Mouse (Mus musculus) CH12.LX (cell line): ENCODE data around the gene Cers6.

Source experiments
- CTCF ChIP-seq, 2 experiments: IDR thresholded peaks in 1 of 2; conservative IDR thresholded peaks in 1 of 2; 2 replicates each; pipeline ENCODE4 v1.5.1; 2011 to 2012; ENCODE audit warnings: low read depth in 2 of 2, low read length in 2 of 2, improper control_type of control experiment in 1 of 2, inconsistent platforms in 1 of 2, mild to moderate bottlenecking in 1 of 2, moderate library complexity in 1 of 2
- EP300 ChIP-seq: IDR thresholded peaks from 2 replicates; pipeline ENCODE4 v1.6.1; 2011; ENCODE audit warnings: low read length, improper control_type of control experiment
- JUN ChIP-seq: IDR thresholded peaks from 2 replicates; pipeline ENCODE4 v1.6.1; 2011; ENCODE audit warnings: low read depth, mild to moderate bottlenecking, low read length, improper control_type of control experiment, moderate library complexity; ENCODE audit not compliant: insufficient read depth
- KAT2A ChIP-seq: IDR thresholded peaks from 2 replicates; pipeline ENCODE4 v1.6.1; 2012; ENCODE audit warnings: low read length, improper control_type of control experiment, inconsistent platforms; ENCODE audit not compliant: insufficient replicate concordance
- MAFK ChIP-seq: IDR thresholded peaks from 2 replicates; pipeline ENCODE4 v1.6.1; 2011; ENCODE audit warnings: low read length, improper control_type of control experiment; ENCODE audit not compliant: insufficient replicate concordance
- MAZ ChIP-seq: IDR thresholded peaks from 2 replicates; pipeline ENCODE4 v1.6.1; 2012; ENCODE audit warnings: low read depth, mild to moderate bottlenecking, inconsistent platforms, low read length, improper control_type of control experiment, moderate library complexity
- NELFE ChIP-seq: IDR thresholded peaks from 2 replicates; pipeline ENCODE4 v1.6.1; 2011; ENCODE audit warnings: low read depth, low read length, improper control_type of control experiment
- PAX5 ChIP-seq: IDR thresholded peaks from 2 replicates; pipeline ENCODE4 v1.6.1; 2012; ENCODE audit warnings: low read length, inconsistent platforms, mixed read lengths
- POLR2A ChIP-seq: IDR thresholded peaks from 2 replicates; pipeline ENCODE4 v1.6.1; 2011; ENCODE audit warnings: low read depth, mild to moderate bottlenecking, improper control_type of control experiment, low read length
- POLR2AphosphoS2 ChIP-seq: IDR thresholded peaks from 2 replicates; pipeline ENCODE4 v1.6.1; 2011; ENCODE audit warnings: low read depth, low read length, improper control_type of control experiment
- TCF12 ChIP-seq: IDR thresholded peaks from 2 replicates; pipeline ENCODE4 v1.6.1; 2014; ENCODE audit warnings: low read depth, mild to moderate bottlenecking, inconsistent platforms, low read length, improper control_type of control experiment
- UBTF ChIP-seq: IDR thresholded peaks from 2 replicates; pipeline ENCODE4 v1.6.1; 2012; ENCODE audit warnings: low read depth, mild to moderate bottlenecking, inconsistent platforms, low read length, improper control_type of control experiment, moderate library complexity
- ZMIZ1 ChIP-seq: IDR thresholded peaks from 2 replicates; pipeline ENCODE4 v1.6.1; 2012; ENCODE audit warnings: low read depth, mild to moderate bottlenecking, inconsistent platforms, low read length, improper control_type of control experiment

- TF ChIP-seq ZMIZ1 (no peak), MAZ (no peak), CTCF (conservative IDR thresholded peaks at IDR 0.05 in 1 of 2, IDR thresholded peaks at IDR 0.05 in 1 of 2; ENCODE audit: low read depth in 2 of 2, low read length in 2 of 2) (no peak), JUN (no peak), POLR2A (no peak), KAT2A (no peak), POLR2AphosphoS2 (no peak), UBTF (no peak), MAFK (no peak), EP300 (no peak), NELFE (no peak), TCF12 (no peak), PAX5 (no peak)
Measured at GRCm38 (mm10) chr2:69061910-69062689, 200.9 kb downstream of the Cers6 start.
